Comparison of ENCODE assay signal across 8 mouse cellular contexts in the genomic region with DNA sequence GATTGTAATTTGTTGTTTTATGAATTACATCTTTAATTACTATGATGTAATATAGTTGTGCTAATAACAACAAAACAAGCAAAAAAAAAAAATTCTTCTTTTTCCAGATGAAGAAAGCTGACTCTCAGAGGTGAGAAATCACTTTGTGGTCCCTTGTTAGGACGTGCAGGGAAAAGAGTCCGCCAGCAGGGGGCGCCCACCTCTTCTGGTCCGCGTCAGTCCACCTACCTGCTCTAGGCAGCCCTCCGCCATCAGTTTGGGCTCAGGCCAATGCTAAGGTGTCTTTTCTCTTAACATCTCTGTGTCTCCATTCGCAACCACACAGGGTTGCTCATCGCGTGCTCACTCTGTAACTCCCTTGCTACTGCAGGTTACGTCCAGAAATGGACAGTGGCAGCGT. TPM values are rescaled to one million over a fixed set of nuclear protein-coding genes. Genes with fewer than 3 reads are reported as not detected.
DNase-seq lines count a peak whose midpoint lies in the region; ATAC-seq and TF ChIP-seq lines count a peak whose summit lies in the region.

No protein-coding gene starts in this region.

- intact Hi-C loops in heart, adult 2 months (cut with DNase I) = loop anchor here (1.0 to 10.0 kb wide), 2 partner anchors 165 to 332 kb away; no protein-coding TSS in a partner anchor
- intact Hi-C loops in gastrocnemius, adult 2 months (cut with DNase I) = loop anchor here (1.0 to 10.0 kb wide), 2 partner anchors 245 to 332 kb away; no protein-coding TSS in a partner anchor
- intact Hi-C loops in left cerebral cortex, postnatal 4 days (cut with DNase I) = loop anchor here (5.0 kb wide), 1 partner anchor 332 kb away; no protein-coding TSS in a partner anchor

- no peak for ATAC-seq in heart, embryonic 11.5 days (replicated peaks; ENCODE audit: insufficient number of reproducible peaks, low FRiP score, low TSS enrichment)
- ATAC-seq in intestine, embryonic 15.5 days = peak; percentile 35; the same call in 1 of the 2 replicates
- ATAC-seq in midbrain, embryonic 16.5 days = peak; percentile 58; the same call in 1 of the 2 replicates

- no peak overlapping the region for H3K4me2 ChIP-seq in heart, embryonic 11.5 days
- H3K4me2 ChIP-seq in intestine, embryonic 15.5 days (replicated peaks) = no peak overlapping the region
- H3K4me2 ChIP-seq in midbrain, embryonic 16.5 days (ENCODE audit: low read length) = no peak overlapping the region

- H3K9me3 ChIP-seq in heart, embryonic 11.5 days (replicated peaks; ENCODE audit: control insufficient read depth, low read length) = no peaks in the 10 kb centered on the region
- no peaks in the 10 kb centered on the region for H3K9me3 ChIP-seq in intestine, embryonic 15.5 days
- H3K9me3 ChIP-seq in midbrain, embryonic 16.5 days (replicated peaks; ENCODE audit: control insufficient read depth, low read length, poor library complexity, severe bottlenecking) = no peaks in the 10 kb centered on the region

- H3K4me3 ChIP-seq in heart, adult 2 months = no peak overlapping the region
- H3K4me3 ChIP-seq in heart, embryonic 11.5 days (ENCODE audit: low read depth, low read length) = no peak overlapping the region
- no peak overlapping the region for H3K4me3 ChIP-seq in gastrocnemius, adult 2 months
- no peak overlapping the region for H3K4me3 ChIP-seq in intestine, embryonic 15.5 days (replicated peaks)
- H3K4me3 ChIP-seq in midbrain, embryonic 16.5 days (ENCODE audit: low read depth, low read length) = no peak overlapping the region

- no peaks in the 10 kb centered on the region for H3K27me3 ChIP-seq in heart, adult 2 months (ENCODE audit: control insufficient read depth, insufficient read depth, low read length)
- peaks cover 2% of the 10 kb centered on the region; the same call in 1 of the 2 replicates for H3K27me3 ChIP-seq in heart, embryonic 11.5 days (ENCODE audit: control insufficient read depth, insufficient read depth, low read length)
- H3K27me3 ChIP-seq in intestine, embryonic 15.5 days (replicated peaks) = peaks cover 4% of the 10 kb centered on the region; the same call in 1 of the 2 replicates
- peaks cover 3% of the 10 kb centered on the region for H3K27me3 ChIP-seq in midbrain, embryonic 16.5 days (ENCODE audit: control insufficient read depth, insufficient read depth, low read depth, low read length)

- TF ChIP-seq EP300 in heart, adult 2 months (IDR thresholded peaks at IDR 0.05; ENCODE audit: insufficient read depth, low read depth, low read length) = no peak

- H3K4me1 ChIP-seq in heart, adult 2 months (ENCODE audit: control insufficient read depth, insufficient read depth, low read length) = no peaks in the 10 kb centered on the region
- H3K4me1 ChIP-seq in heart, embryonic 11.5 days (ENCODE audit: control insufficient read depth, insufficient read depth, low read length) = peaks cover 4% of the 10 kb centered on the region
- peaks cover 7% of the 10 kb centered on the region for H3K4me1 ChIP-seq in intestine, embryonic 15.5 days (replicated peaks)
- H3K4me1 ChIP-seq in midbrain, embryonic 16.5 days (ENCODE audit: control insufficient read depth, insufficient read depth, low read length) = peaks cover 5% of the 10 kb centered on the region

- no peaks in the 10 kb centered on the region for H3K36me3 ChIP-seq in heart, adult 2 months (ENCODE audit: control insufficient read depth, insufficient read depth, low read length)
- H3K36me3 ChIP-seq in heart, embryonic 11.5 days (ENCODE audit: control insufficient read depth, insufficient read depth, low read length) = no peaks in the 10 kb centered on the region
- no peaks in the 10 kb centered on the region for H3K36me3 ChIP-seq in intestine, embryonic 15.5 days
- H3K36me3 ChIP-seq in midbrain, embryonic 16.5 days (ENCODE audit: control insufficient read depth, insufficient read depth, low read length) = no peaks in the 10 kb centered on the region

- DNase-seq in heart, adult 2 months = peak; percentile 63 to 82
- DNase-seq in cerebellum, postnatal 10 days = peak; percentile 94 to 96
- DNase-seq in gastrocnemius, adult 2 months = peak; percentile 84
- peak; percentile 85 for DNase-seq in left cerebral cortex, postnatal 4 days
- DNase-seq in spleen, postnatal 14 days (ENCODE audit: low spot score in 2 of 2) = peak; percentile 22 to 43

- TF ChIP-seq POLR2A in heart, adult 2 months (IDR thresholded peaks at IDR 0.05; ENCODE audit: insufficient read depth, low read depth, low read length) = no peak

- TF ChIP-seq CTCF in heart, adult 2 months (IDR thresholded peaks at IDR 0.05) = peak; percentile 92
- peak; percentile 87 for TF ChIP-seq CTCF in gastrocnemius, adult 2 months (IDR thresholded peaks at IDR 0.05)

- no peak overlapping the region for H3K9ac ChIP-seq in heart, adult 2 months (ENCODE audit: low read depth, low read length)
- no peak overlapping the region for H3K9ac ChIP-seq in heart, embryonic 11.5 days (ENCODE audit: low read depth, low read length)
- H3K9ac ChIP-seq in intestine, embryonic 15.5 days = no peak overlapping the region
- no peak overlapping the region for H3K9ac ChIP-seq in midbrain, embryonic 16.5 days (ENCODE audit: low read depth, low read length)

- WGBS in heart, adult 2 months = 20% methylated on average over 11 of the region's 11 CpGs
- WGBS in heart, embryonic 11.5 days (ENCODE audit: insufficient replicate concordance) = 20% methylated on average over 11 of the region's 11 CpGs
- 17% methylated on average over 11 of the region's 11 CpGs for WGBS in intestine, embryonic 15.5 days
- 13% methylated on average over 11 of the region's 11 CpGs for WGBS in midbrain, embryonic 16.5 days

- H3K27ac ChIP-seq in heart, adult 2 months = no peak overlapping the region
- no peak overlapping the region for H3K27ac ChIP-seq in heart, embryonic 11.5 days (ENCODE audit: low read depth, low read length)
- no peak overlapping the region for H3K27ac ChIP-seq in gastrocnemius, adult 2 months
- H3K27ac ChIP-seq in intestine, embryonic 15.5 days = no peak overlapping the region
- no peak overlapping the region for H3K27ac ChIP-seq in midbrain, embryonic 16.5 days (ENCODE audit: low read length)

- no peaks in the 10 kb centered on the region for H3K79me2 ChIP-seq in heart, adult 2 months (replicated peaks; ENCODE audit: control insufficient read depth, insufficient read depth, low read length)

RNA-seq across cellular contexts. Expression of a gene that starts 5.9 kb away (rescaled TPM):
- total RNA-seq in heart, adult 2 months (2021) = under 1 TPM; 0.44 to 0.59 TPM
- 0.53 and 0.59 TPM in 2 replicates for polyA plus RNA-seq in heart, adult 2 months (2012; rRNA removed)
- 14.9 and 16.4 TPM in 2 replicates for polyA plus RNA-seq in heart, embryonic 11.5 days (2014; fragmentation: Nextera tagmentation; extraction: Ambion mirVana)
- total RNA-seq in gastrocnemius, adult 2 months (2021) = under 1 TPM; 0.46 to 0.53 TPM
- polyA plus RNA-seq in intestine, embryonic 15.5 days (2015; fragmentation: Nextera tagmentation; extraction: Ambion mirVana) = 6.5 and 6.8 TPM in 2 replicates
- 10 to 100 TPM; 12.6 to 15.2 TPM for total RNA-seq in left cerebral cortex, postnatal 4 days (2021)
- polyA plus RNA-seq in midbrain, embryonic 16.5 days (2015; fragmentation: Nextera tagmentation; extraction: Ambion mirVana) = 6.2 and 7.1 TPM in 2 replicates

Comparison
In these comparisons a context has a peak if more than half of its experiments do, and no peak if none do; other contexts are left out.
1. DNase-seq: peak in every context shown above with its lines; median percentile 95 in cerebellum, postnatal 10 days; 85 in left cerebral cortex, postnatal 4 days; 84 in gastrocnemius, adult 2 months; 72 in heart, adult 2 months; 32 in spleen, postnatal 14 days.